Mouse (Mus musculus) CD4-positive, CD25-positive, alpha-beta regulatory T cell (primary cell): ENCODE results near the gene Phf11a. TPM values are rescaled to one million over a fixed set of nuclear protein-coding genes. Genes with fewer than 3 reads are reported as not detected.

Experiments
- polyA plus RNA-seq: library from polyadenylated mRNA; unstranded; fragments of 100-300 nt; shearing (Covaris generic); gene quantifications from one replicate; pipeline ENCODE4 v1.2.1, GENCODE M21; 2017

Phf11a gene
- 38.1 TPM for polyA plus RNA-seq

DNA sequence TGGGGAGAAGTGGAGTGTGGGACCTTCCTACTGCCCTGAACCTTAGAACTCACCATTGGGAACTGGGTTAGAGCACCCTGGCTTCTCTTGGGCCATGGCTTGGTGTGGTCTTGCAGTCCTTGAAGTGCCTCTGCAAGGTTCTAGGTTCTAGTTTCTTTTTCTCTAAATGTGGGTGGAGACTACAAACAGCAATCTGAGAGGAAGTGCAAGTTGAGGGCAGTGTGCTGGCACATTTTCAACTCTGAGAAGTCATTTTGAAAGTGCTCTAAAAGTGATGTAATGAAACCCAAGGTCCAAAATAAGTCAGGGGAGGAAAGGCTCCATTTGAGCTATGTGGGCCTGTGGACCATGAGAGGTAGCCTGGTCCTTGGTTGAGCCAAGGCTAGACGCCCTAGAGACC, at the start of gene Phf11a:
Gene Phf11a, minus strand, starts transcription at position 132 of the 400 bp plus-strand sequence.

GRCm38 (mm10) chr14:59341189-59341588, 43.9 kb upstream of the Phf11a start, which contains the start of gene Phf11b:
Gene Phf11b, minus strand, starts transcription at chr14:59341351.

DNA sequence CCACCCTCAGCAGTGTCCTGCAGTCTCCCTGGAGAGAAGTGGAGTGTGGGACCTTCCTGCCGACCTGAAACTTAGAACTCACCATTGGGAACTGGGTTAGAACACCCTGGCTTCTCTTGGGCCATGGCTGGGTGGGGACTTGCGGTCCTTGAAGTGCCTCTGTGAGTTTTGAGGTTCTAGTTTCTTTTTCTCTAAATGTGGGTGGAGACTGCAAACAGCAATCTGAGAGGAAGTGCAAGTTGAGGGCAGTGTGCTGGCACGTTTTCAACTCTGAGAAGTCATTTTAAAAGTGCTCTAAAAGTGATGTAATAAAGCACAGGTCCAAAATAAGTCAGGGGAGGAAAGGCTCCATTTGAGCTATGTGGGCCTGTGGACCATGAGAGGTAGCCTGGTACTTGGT, 37.3 kb downstream of the Phf11a start, which contains the start of gene Gm6904:
Gene Gm6904, minus strand, starts transcription at position 161 of the 400 bp plus-strand sequence.

Other genes with a start within 250 kb of the Phf11a start
- gene 1700129C05Rik, start 154.6 kb downstream of the Phf11a start, polyA plus RNA-seq = not detected
- gene Gm5142, start 118.8 kb downstream of the Phf11a start, polyA plus RNA-seq = not detected
- gene Rcbtb1, start 96.3 kb downstream of the Phf11a start, polyA plus RNA-seq = 82.7 TPM
- 9.8 TPM for gene Gm6904, start 37.3 kb downstream of the Phf11a start, polyA plus RNA-seq
- 180 TPM for gene Phf11b, start 43.8 kb upstream of the Phf11a start, polyA plus RNA-seq
- gene Phf11d, start 67.9 kb upstream of the Phf11a start, polyA plus RNA-seq = 13.6 TPM
- 23.0 TPM for gene Phf11c, start 97.9 kb upstream of the Phf11a start, polyA plus RNA-seq
- 25.8 TPM for gene Setdb2, start 143.4 kb upstream of the Phf11a start, polyA plus RNA-seq
- 57.8 TPM for gene Cab39l, start 143.4 kb upstream of the Phf11a start, polyA plus RNA-seq